Mouse (Mus musculus) testis, adult 2 months (tissue): ENCODE results near the gene Efcc1. TPM values are rescaled to one million over a fixed set of nuclear protein-coding genes. Genes with fewer than 3 reads are reported as not detected.
A peak's percentile ranks its signal among the peaks of the same experiment; 100 is the strongest.

Experiments
- H3K27ac ChIP-seq: fragments of 200-500 bp; 2 replicates; pipeline ENCODE4 v1.5.1; 2012; ENCODE audit warnings: low read depth, low read length; ENCODE audit not compliant: control insufficient read depth, insufficient read depth
- H3K27me3 ChIP-seq: fragments of 200-500 bp; 2 replicates; pipeline ENCODE4 v1.6.1; 2012; ENCODE audit warnings: mild to moderate bottlenecking, low read length, moderate library complexity; ENCODE audit not compliant: control insufficient read depth, insufficient read depth
- H3K36me3 ChIP-seq: fragments of 200-500 bp; 2 replicates; pipeline ENCODE4 v1.6.1; 2012; ENCODE audit warnings: mild to moderate bottlenecking, low read length; ENCODE audit not compliant: control insufficient read depth, insufficient read depth
- H3K4me1 ChIP-seq: fragments of 200-500 bp; 2 replicates; pipeline ENCODE4 v1.6.1; 2012; ENCODE audit warnings: low read length; ENCODE audit not compliant: control insufficient read depth, insufficient read depth
- H3K4me3 ChIP-seq: fragments of 200-500 bp; 2 replicates; pipeline ENCODE4 v1.5.1; 2012; ENCODE audit warnings: low read depth, mild to moderate bottlenecking, low read length, moderate library complexity, mixed read lengths; ENCODE audit not compliant: control insufficient read depth
- CTCF ChIP-seq: fragments of 200-500 bp; IDR thresholded peaks from 2 replicates; pipeline ENCODE4 v1.5.1; 2012; ENCODE audit warnings: low read depth, mild to moderate bottlenecking, inconsistent platforms, low read length, moderate library complexity; ENCODE audit not compliant: control insufficient read depth, insufficient read depth, insufficient replicate concordance
- POLR2A ChIP-seq: fragments of 200-500 bp; IDR thresholded peaks from 2 replicates; pipeline ENCODE4 v1.6.1; 2012; ENCODE audit warnings: low read depth, mild to moderate bottlenecking, inconsistent platforms, low read length, moderate library complexity; ENCODE audit not compliant: control insufficient read depth
- polyA plus RNA-seq: library from polyadenylated mRNA; depleted of rRNA; stranded (reverse); fragments of >200 nt; gene quantifications from 2 replicates; pipeline ENCODE4 v1.2.3, GENCODE M21; 2012; rRNA removed

The Efcc1 gene
- polyA plus RNA-seq = 0.68 and 0.85 TPM in 2 replicates

- H3K36me3 ChIP-seq = no peaks in the 10 kb centered on the region
- no peaks in the 10 kb centered on the region; the same call in 1 of the 2 replicates for H3K27me3 ChIP-seq
- TF ChIP-seq POLR2A (no peak), CTCF (peak; percentile 6; the same call in 1 of the 2 replicates)
- peak within 1 kb of the TSS; percentile 59 for H3K4me3 ChIP-seq
- H3K27ac ChIP-seq = no peak within 1 kb of the TSS
- H3K4me1 ChIP-seq = peaks cover 7% of the 10 kb centered on the region
Observed at GRCm38 (mm10) chr6:87730591-87731462, at the start of gene Efcc1. TSS of gene Efcc1 (plus strand) at chr6:87730869.

- H3K4me3 ChIP-seq = no peak overlapping the region
- no peaks in the 10 kb centered on the region; the same call in 1 of the 2 replicates for H3K4me1 ChIP-seq
- TF ChIP-seq CTCF = no peak
- TF ChIP-seq POLR2A = no peak
- H3K36me3 ChIP-seq = no peaks in the 10 kb centered on the region
- H3K27me3 ChIP-seq = no peaks in the 10 kb centered on the region
- no peak overlapping the region for H3K27ac ChIP-seq
Observed at GRCm38 (mm10) chr6:87695947-87696346, 34.7 kb upstream of the Efcc1 start.

DNA sequence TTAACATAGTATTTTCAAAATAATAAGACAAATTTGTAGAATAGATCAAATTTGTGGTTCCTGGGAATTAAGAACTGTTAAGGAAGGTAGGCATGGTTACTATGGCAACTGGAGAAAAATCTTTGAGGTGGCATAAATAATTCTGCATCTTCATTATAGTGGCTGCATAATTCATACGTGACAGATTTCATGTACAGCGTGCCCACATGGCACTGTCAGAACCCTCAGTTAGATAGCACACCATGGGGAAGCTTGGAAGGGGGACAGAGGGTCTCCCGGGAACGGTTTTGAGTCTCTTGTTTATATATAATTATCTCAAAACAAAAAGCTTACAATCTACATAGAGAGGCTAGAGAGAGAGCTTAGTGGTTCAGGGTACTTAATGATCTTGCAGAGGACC lies 34.1 kb upstream of the Efcc1 start:
- no peaks in the 10 kb centered on the region; the same call in 1 of the 2 replicates for H3K4me1 ChIP-seq

DNA sequence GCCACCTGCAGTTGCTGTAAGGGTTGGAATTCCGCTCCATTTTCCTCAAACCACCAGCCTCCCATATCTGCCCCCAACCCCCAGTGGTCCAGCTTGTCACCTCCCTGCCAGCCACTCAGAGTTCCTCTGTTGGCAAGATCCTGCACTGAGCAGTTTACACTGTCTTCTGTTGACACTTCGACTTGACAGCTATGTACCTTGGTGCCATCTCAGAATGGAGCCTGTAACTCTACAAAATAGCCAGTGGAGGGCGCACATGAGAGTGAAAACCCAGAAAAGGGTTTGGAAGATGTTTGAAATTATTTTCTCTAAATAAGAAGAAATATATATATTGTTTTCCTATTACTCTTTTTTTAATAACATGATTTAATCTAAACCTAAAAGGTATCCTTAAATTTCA lies 24.4 kb upstream of the Efcc1 start:
- Histone ChIP-seq H3K36me3 (no peaks in the 10 kb centered on the region), H3K4me1 (no peaks in the 10 kb centered on the region), H3K27me3 (no peaks in the 10 kb centered on the region), H3K27ac (no peak overlapping the region), H3K4me3 (no peak overlapping the region)
- TF ChIP-seq CTCF = no peak
- TF ChIP-seq POLR2A = no peak

More for the DNA sequence above, 34.1 kb upstream of the Efcc1 start:
- Histone ChIP-seq H3K27ac (no peak overlapping the region), H3K27me3 (no peaks in the 10 kb centered on the region), H3K4me3 (no peak overlapping the region), H3K36me3 (no peaks in the 10 kb centered on the region)
- TF ChIP-seq POLR2A (no peak), CTCF (no peak)

GRCm38 (mm10) chr6:87712311-87712710 lies 18.4 kb upstream of the Efcc1 start:
- H3K4me1 ChIP-seq = 0 out of 2 replicates have a peak, but pooled peaks cover 2% of the 10 kb centered on the region

DNA sequence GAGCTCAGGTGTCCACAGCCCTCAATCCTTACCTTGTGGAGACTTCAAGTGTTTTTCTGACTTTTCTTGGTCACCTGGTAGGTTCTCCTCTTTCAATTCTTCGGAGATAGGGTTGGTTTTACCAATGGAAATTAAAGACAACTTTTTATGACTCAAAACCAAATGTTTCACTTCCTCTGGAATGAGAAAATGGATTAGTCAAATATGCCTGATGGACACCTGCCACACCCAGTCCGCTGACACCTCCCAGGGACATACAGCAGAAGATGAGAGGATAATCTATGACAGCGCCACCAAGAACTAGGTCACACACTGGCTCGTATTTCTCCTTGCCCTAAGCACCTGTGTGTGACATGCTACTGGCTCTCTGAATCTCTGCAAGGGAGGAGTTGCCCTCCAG lies 16.6 kb upstream of the Efcc1 start:
- 0 out of 2 replicates have a peak, but pooled peaks cover 2% of the 10 kb centered on the region for H3K4me1 ChIP-seq
- no peak for TF ChIP-seq POLR2A
- TF ChIP-seq CTCF = no peak
- no peak overlapping the region for H3K27ac ChIP-seq
- H3K27me3 ChIP-seq = no peaks in the 10 kb centered on the region
- no peak overlapping the region for H3K4me3 ChIP-seq
- no peaks in the 10 kb centered on the region for H3K36me3 ChIP-seq

More at GRCm38 (mm10) chr6:87712311-87712710, 18.4 kb upstream of the Efcc1 start:
- H3K4me3 ChIP-seq = no peak overlapping the region
- TF ChIP-seq POLR2A (no peak), CTCF (no peak)
- no peaks in the 10 kb centered on the region for H3K27me3 ChIP-seq
- no peak overlapping the region for H3K27ac ChIP-seq
- H3K36me3 ChIP-seq = no peaks in the 10 kb centered on the region

GRCm38 (mm10) chr6:87722631-87723030 lies 8.0 kb upstream of the Efcc1 start:
- Histone ChIP-seq H3K27me3 (no peaks in the 10 kb centered on the region), H3K4me1 (peaks cover 12% of the 10 kb centered on the region), H3K36me3 (no peaks in the 10 kb centered on the region), H3K27ac (no peak overlapping the region), H3K4me3 (peak overlapping the region; percentile 57)
- TF ChIP-seq POLR2A = peak; percentile 58; the same call in 1 of the 2 replicates
- no peak for TF ChIP-seq CTCF
